Mouse (Mus musculus) small intestine, adult 2 months (tissue): ENCODE data around the gene Fam198b.

ENCODE experiments used
- CTCF ChIP-seq: fragments of 200-500 bp; IDR thresholded peaks from 2 replicates; pipeline ENCODE4 v1.5.1; 2012; ENCODE audit warnings: low read depth, mild to moderate bottlenecking, control low read depth, inconsistent platforms, low read length, moderate library complexity, mixed read lengths; ENCODE audit not compliant: insufficient replicate concordance, insufficient read length; ENCODE audit errors: extremely low read depth
- POLR2A ChIP-seq: fragments of 200-500 bp; IDR thresholded peaks from 2 replicates; pipeline ENCODE4 v1.6.1; 2012; ENCODE audit warnings: low read depth, mild to moderate bottlenecking, control low read depth, inconsistent platforms, low read length, moderate library complexity

- TF ChIP-seq POLR2A (no peak), CTCF (no peak)
Measured at GRCm38 (mm10) chr3:79916185-79916584, 31.9 kb downstream of the Fam198b start.
